Mouse (Mus musculus): Measurements from ENCODE around the gene Sla2. TPM values are rescaled to one million over a fixed set of nuclear protein-coding genes. Genes with fewer than 3 reads are reported as not detected.

The Sla2 gene
- total and polyA plus RNA-seq, 3 experiments: 1.1 to 3.8 (median 1.4) TPM

GRCm38 (mm10) chr2:156847653-156848052 lies 39.3 kb downstream of the Sla2 start (continued):
- no peak for TF ChIP-seq JUN (IDR thresholded peaks at IDR 0.05; ENCODE audit: insufficient read depth, low read depth, low read length)

DNA sequence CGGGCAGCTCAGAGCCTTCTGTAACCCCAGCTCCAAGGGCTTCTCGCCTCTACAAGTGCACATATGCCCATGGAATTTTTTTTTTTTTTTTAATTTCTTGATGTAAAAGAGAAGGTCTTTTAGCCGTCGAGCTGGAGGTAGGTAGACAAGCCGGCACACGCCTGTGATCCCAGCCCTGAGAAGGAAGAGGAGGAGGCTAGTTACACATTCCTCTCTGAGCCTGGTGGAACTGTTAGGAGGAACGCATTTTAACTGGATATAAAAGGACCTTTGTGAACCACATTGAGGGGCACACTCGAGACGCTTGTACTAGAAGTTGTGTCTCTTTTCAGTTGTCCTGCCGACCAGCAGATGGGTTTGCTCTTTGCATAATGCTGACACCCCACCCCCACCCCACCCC lies 42.3 kb downstream of the Sla2 start:
- no peak overlapping the region for H3K4me2 ChIP-seq (ENCODE audit: insufficient read depth, low read depth, poor library complexity, severe bottlenecking)
- no peaks in the 10 kb centered on the region for H3K27me3 ChIP-seq (replicated peaks)
- no peak for DNase-seq (ENCODE audit: extremely low read depth)
- no peak overlapping the region for H3K27ac ChIP-seq (ENCODE audit: insufficient read depth, low read depth)
- dilution Hi-C loops (cut with MboI; ENCODE audit: extremely low pct_ligation_motif_present, extremely low pct_unique_long_range_greater_than_20kb, low sequenced_read_pairs) (no loop called here), in situ Hi-C loops (cut with MboI; ENCODE audit: low pct_ligation_motif_present, low pct_unique_long_range_greater_than_20kb, low sequenced_read_pairs) (no loop called here)
- peaks cover 6 to 65% of the 10 kb centered on the region in 2 experiments for H3K36me3 ChIP-seq (replicated peaks in 1 of 2; ENCODE audit: control insufficient read depth in 1 of 2, insufficient read depth in 1 of 2, low read length in 1 of 2)
- H3K9ac ChIP-seq (ENCODE audit: insufficient read depth, low read depth): no peak overlapping the region
- TF ChIP-seq IRF4 (IDR thresholded peaks at IDR 0.05; ENCODE audit: low read depth, low read length) (no peak), KAT2A (IDR thresholded peaks at IDR 0.05; ENCODE audit: insufficient replicate concordance, low read length) (no peak), MEF2A (IDR thresholded peaks at IDR 0.05; ENCODE audit: borderline replicate concordance, low read depth, low read length) (no peak), JUN (IDR thresholded peaks at IDR 0.05; ENCODE audit: insufficient read depth, low read depth, low read length) (no peak), ELF1 (IDR thresholded peaks at IDR 0.05; ENCODE audit: low read depth, low read length) (no peak)
- peaks cover 18% of the 10 kb centered on the region; the same call in 1 of the 2 replicates for H3K79me2 ChIP-seq (replicated peaks; ENCODE audit: control insufficient read depth, extremely low read depth, insufficient read depth, poor library complexity, severe bottlenecking)
- no peak overlapping the region for H3K4me3 ChIP-seq (replicated peaks in 1 of 3; ENCODE audit: low read depth in 2 of 3, low read length in 2 of 3, poor library complexity in 1 of 3)
- no peaks in the 10 kb centered on the region for H3K9me3 ChIP-seq (replicated peaks; ENCODE audit: low read length)
- peaks cover 0 to 32% of the 10 kb centered on the region in 2 experiments; a peak in 2 of 4 replicates for H3K4me1 ChIP-seq (ENCODE audit: control insufficient read depth in 1 of 2, insufficient read depth in 2 of 2)

DNA sequence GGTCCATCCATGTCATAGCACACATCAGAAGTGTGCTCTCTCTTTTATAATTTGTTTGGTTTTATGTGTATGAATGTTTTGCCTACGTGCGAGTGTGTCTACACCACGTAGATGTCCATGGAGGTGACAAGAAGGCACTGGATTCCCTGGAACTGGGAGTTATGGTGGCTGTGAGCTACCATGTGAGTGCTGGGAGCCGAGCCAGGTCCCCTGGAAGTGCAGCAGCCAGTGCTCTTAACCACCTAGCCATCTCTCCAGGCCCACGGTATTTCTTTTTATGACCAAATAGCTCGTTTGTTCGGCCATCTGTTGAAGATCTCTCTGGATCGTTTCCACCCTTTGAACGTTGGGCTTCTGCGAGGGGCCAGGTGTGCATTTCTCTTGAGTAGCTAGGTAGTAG lies 43.7 kb downstream of the Sla2 start:
- Histone ChIP-seq H3K27ac (ENCODE audit: insufficient read depth, low read depth) (no peak overlapping the region), H3K36me3 (replicated peaks in 1 of 2; ENCODE audit: control insufficient read depth in 1 of 2, insufficient read depth in 1 of 2, low read length in 1 of 2) (peaks cover 6 to 51% of the 10 kb centered on the region in 2 experiments), H3K79me2 (replicated peaks; ENCODE audit: control insufficient read depth, extremely low read depth, insufficient read depth, poor library complexity, severe bottlenecking) (peaks cover 18% of the 10 kb centered on the region; the same call in 1 of the 2 replicates), H3K4me3 (replicated peaks in 1 of 3; ENCODE audit: low read depth in 2 of 3, low read length in 2 of 3, poor library complexity in 1 of 3) (no peak overlapping the region), H3K9ac (ENCODE audit: insufficient read depth, low read depth) (no peak overlapping the region), H3K27me3 (replicated peaks) (no peaks in the 10 kb centered on the region), H3K9me3 (replicated peaks; ENCODE audit: low read length) (no peaks in the 10 kb centered on the region), H3K4me1 (ENCODE audit: control insufficient read depth in 1 of 2, insufficient read depth in 2 of 2) (peaks cover 4 to 40% of the 10 kb centered on the region in 2 experiments), H3K4me2 (ENCODE audit: insufficient read depth, low read depth, poor library complexity, severe bottlenecking) (no peak overlapping the region)
- TF ChIP-seq TCF12 (IDR thresholded peaks at IDR 0.05; ENCODE audit: low read depth, low read length): no peak
- no peak for TF ChIP-seq USF1 (IDR thresholded peaks at IDR 0.05; ENCODE audit: low read depth, low read length)
- TF ChIP-seq MEF2A (IDR thresholded peaks at IDR 0.05; ENCODE audit: borderline replicate concordance, low read depth, low read length): no peak
- TF ChIP-seq NRF1 (IDR thresholded peaks at IDR 0.05; ENCODE audit: low read depth, low read length): no peak
- no peak for TF ChIP-seq NELFE (IDR thresholded peaks at IDR 0.05; ENCODE audit: low read depth, low read length)
- TF ChIP-seq IRF4 (IDR thresholded peaks at IDR 0.05; ENCODE audit: low read depth, low read length): no peak
- TF ChIP-seq EP300 (IDR thresholded peaks at IDR 0.05; ENCODE audit: low read length): no peak
- TF ChIP-seq RCOR1 (conservative IDR thresholded peaks at IDR 0.05; ENCODE audit: low read depth, low read length): no peak
- no peak for TF ChIP-seq JUND (conservative IDR thresholded peaks at IDR 0.05; ENCODE audit: low read depth, low read length)
- no peak for TF ChIP-seq SMC3 (IDR thresholded peaks at IDR 0.05; ENCODE audit: low read depth, low read length)
- no peak for TF ChIP-seq USF2 (conservative IDR thresholded peaks at IDR 0.05; ENCODE audit: low read depth, low read length)
- no peak for TF ChIP-seq MAZ (IDR thresholded peaks at IDR 0.05; ENCODE audit: low read depth, low read length)
- TF ChIP-seq KAT2A (IDR thresholded peaks at IDR 0.05; ENCODE audit: insufficient replicate concordance, low read length): no peak
- no peak for TF ChIP-seq BHLHE40 (IDR thresholded peaks at IDR 0.05; ENCODE audit: low read depth, low read length)
- TF ChIP-seq MAX (IDR thresholded peaks at IDR 0.05; ENCODE audit: low read length): no peak
- no peak for TF ChIP-seq TBP (conservative IDR thresholded peaks at IDR 0.05; ENCODE audit: low read depth, low read length)
- TF ChIP-seq ZC3H11A (IDR thresholded peaks at IDR 0.05; ENCODE audit: low read depth, low read length): no peak
- TF ChIP-seq POLR2A (IDR thresholded peaks at IDR 0.05; ENCODE audit: low read depth, low read length): no peak
- in situ Hi-C loops (cut with MboI; ENCODE audit: low pct_ligation_motif_present, low pct_unique_long_range_greater_than_20kb, low sequenced_read_pairs): no loop called here
- dilution Hi-C loops (cut with MboI; ENCODE audit: extremely low pct_ligation_motif_present, extremely low pct_unique_long_range_greater_than_20kb, low sequenced_read_pairs): no loop called here
- DNase-seq (ENCODE audit: extremely low read depth): no peak
